Mouse (Mus musculus) intestine, embryonic 16.5 days (tissue): Measurements from ENCODE around the gene Ciz1. TPM values are rescaled to one million over a fixed set of nuclear protein-coding genes. Genes with fewer than 3 reads are reported as not detected.

Experiments used
- ATAC-seq: fragments of 200-750 bp; cut with Nextera tagmentation; 2 replicates; pipeline ENCODE4 v1.8.0; 2017; ENCODE audit warnings: moderate TSS enrichment, moderate library complexity
- H3K27ac ChIP-seq: fragments of 300-500 bp; sonication (generic); 2 replicates; pipeline ENCODE4 v1.5.1; 2014; ENCODE audit warnings: mild to moderate bottlenecking, low read length
- H3K27me3 ChIP-seq: fragments of 300-500 bp; sonication (generic); replicated peaks from 2 replicates; pipeline ENCODE4 v1.6.1; 2014; ENCODE audit warnings: low read length, control low read depth, mixed read lengths; ENCODE audit not compliant: control insufficient read depth, insufficient read depth
- H3K36me3 ChIP-seq: fragments of 300-500 bp; sonication (generic); 2 replicates; pipeline ENCODE4 v1.6.1; 2014; ENCODE audit warnings: low read length, control low read depth; ENCODE audit not compliant: control insufficient read depth, insufficient read depth
- H3K4me1 ChIP-seq: fragments of 300-500 bp; sonication (generic); 2 replicates; pipeline ENCODE4 v1.6.1; 2014; ENCODE audit warnings: low read length, control low read depth, mixed read lengths; ENCODE audit not compliant: control insufficient read depth, insufficient read depth
- H3K4me2 ChIP-seq: fragments of 300-500 bp; sonication (generic); 2 replicates; pipeline ENCODE4 v1.6.1; 2014; ENCODE audit warnings: low read depth, low read length, control low read depth
- H3K4me3 ChIP-seq: fragments of 300-500 bp; sonication (generic); 2 replicates; pipeline ENCODE4 v1.5.1; 2014; ENCODE audit warnings: mild to moderate bottlenecking, low read length
- H3K9ac ChIP-seq: fragments of 300-500 bp; sonication (generic); 2 replicates; pipeline ENCODE4 v1.6.1; 2014; ENCODE audit warnings: low read depth, low read length
- H3K9me3 ChIP-seq: fragments of 300-500 bp; sonication (generic); 2 replicates; pipeline ENCODE4 v1.6.1; 2016; ENCODE audit warnings: low read length, control low read depth; ENCODE audit not compliant: control insufficient read depth
- WGBS: fragments of 180-500 bp; shearing (Covaris S2); extraction: QIAGEN DNeasy Blood & Tissue Kit; methylation state at CpG from one replicate; pipeline ENCODE4 v1.1.7; 2014; 5-methylcytosine and 5-hydroxymethylcytosine counted together
- polyA plus RNA-seq: library from polyadenylated mRNA; unstranded; fragments of >200 nt; fragmentation: Nextera tagmentation; extraction: Ambion mirVana; gene quantifications from 2 replicates; pipeline ENCODE4 v1.2.1, GENCODE M21; 2015

The Ciz1 gene
- polyA plus RNA-seq, 1 experiment from 2014 or later = 47.1 TPM

DNA sequence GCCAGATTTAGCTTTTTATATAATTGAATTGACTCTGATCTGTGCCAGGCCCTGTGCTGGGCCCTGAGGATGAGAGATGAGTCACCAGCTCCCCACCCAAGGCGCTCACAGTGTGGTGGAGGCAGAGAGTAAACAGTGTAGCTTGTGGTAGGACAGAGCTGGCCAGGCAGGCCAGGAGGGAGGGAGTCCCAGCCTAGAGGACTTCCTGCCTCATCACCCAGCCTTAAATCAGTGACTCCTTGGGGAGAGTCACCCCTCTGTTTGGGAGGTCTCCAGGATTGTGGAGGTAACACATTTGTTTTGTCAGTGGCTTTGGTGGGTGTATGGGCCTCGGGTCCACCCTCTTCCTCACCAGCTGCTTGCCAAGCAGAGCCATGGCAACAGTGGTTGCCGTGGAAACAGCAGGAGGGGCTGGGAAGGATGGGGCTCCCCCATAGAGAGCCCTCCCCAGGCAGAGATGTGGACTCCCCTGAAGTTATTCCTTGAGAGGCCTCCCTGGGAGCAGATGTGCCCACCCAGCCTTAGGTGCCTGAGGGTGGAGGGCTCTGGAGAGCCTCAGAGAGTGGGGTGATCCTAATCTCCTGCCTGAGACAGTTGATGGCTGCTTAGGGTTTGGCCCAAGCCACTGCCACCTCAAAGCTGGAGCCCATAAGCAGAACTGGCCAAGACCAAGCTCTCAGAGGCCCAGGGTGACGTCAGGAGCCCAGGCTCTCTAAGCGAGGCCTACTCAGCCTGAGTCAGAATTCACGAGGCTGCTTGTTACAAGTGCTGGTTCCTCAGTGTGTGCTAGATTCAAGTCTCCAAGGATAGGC lies 9.4 kb upstream of the Ciz1 start:
- no peak overlapping the region for H3K9ac ChIP-seq
- WGBS = 63% methylated on average over 6 of the region's 6 CpGs
- peak; percentile 60; the same call in 1 of the 2 replicates for ATAC-seq

DNA sequence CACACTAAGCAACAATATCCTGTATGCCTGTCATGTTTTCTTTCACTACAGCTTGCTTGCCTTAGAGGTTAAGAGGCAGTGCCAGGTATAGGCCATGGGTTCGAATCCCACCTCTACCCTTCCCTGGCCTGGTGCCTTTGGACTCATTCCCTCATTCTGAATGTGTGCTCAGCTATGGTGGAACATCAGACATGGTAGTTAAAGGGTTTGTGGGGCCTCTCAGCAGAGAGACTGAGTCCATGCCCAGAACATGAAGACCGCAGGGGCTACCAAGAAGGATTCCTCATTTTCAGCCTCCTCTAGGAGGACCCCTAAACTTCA lies 8.8 kb upstream of the Ciz1 start:
- ATAC-seq = no peak
- no peak overlapping the region for H3K4me3 ChIP-seq
- WGBS = 95% methylated on average over 2 of the region's 2 CpGs
- no peaks in the 10 kb centered on the region for H3K9me3 ChIP-seq
- no peaks in the 10 kb centered on the region for H3K36me3 ChIP-seq
- 0 out of 2 replicates have a peak, but pooled peaks cover 2% of the 10 kb centered on the region for H3K4me1 ChIP-seq
- no peak overlapping the region for H3K4me2 ChIP-seq
- no peak overlapping the region for H3K27ac ChIP-seq
- H3K9ac ChIP-seq = no peak overlapping the region
- H3K27me3 ChIP-seq = no peaks in the 10 kb centered on the region

More for the DNA sequence above, 9.4 kb upstream of the Ciz1 start:
- Histone ChIP-seq H3K4me1 (0 out of 2 replicates have a peak, but pooled peaks cover 2% of the 10 kb centered on the region), H3K4me2 (no peak overlapping the region), H3K9me3 (no peaks in the 10 kb centered on the region), H3K27ac (no peak overlapping the region), H3K27me3 (no peaks in the 10 kb centered on the region), H3K36me3 (no peaks in the 10 kb centered on the region), H3K4me3 (no peak overlapping the region)

DNA sequence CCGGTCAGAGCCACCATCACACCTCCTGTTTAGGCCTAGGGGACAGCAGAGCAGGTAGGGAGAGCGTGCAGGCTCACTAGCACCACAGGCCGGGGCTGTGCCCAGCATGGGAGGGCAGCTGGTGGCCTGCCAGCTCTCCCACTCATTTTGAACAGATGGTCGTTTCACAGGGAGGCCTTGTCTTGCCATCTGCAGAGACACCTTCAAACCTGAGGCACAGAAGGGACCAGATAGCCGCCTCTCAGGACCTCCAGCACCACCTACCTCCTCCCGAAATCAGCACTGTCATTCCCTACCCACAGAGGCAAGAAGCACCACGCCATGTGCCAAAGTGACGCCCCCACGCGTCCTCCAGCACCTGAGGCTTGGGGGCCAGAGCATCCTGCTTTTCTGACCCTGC lies 8.1 kb upstream of the Ciz1 start:
- Histone ChIP-seq H3K9me3 (no peaks in the 10 kb centered on the region), H3K4me3 (no peak overlapping the region), H3K27ac (no peak overlapping the region), H3K4me1 (0 out of 2 replicates have a peak, but pooled peaks cover 2% of the 10 kb centered on the region), H3K4me2 (no peak overlapping the region), H3K36me3 (no peaks in the 10 kb centered on the region), H3K9ac (no peak overlapping the region), H3K27me3 (no peaks in the 10 kb centered on the region)
- WGBS = 84% methylated on average over 10 of the region's 10 CpGs
- ATAC-seq = no peak

DNA sequence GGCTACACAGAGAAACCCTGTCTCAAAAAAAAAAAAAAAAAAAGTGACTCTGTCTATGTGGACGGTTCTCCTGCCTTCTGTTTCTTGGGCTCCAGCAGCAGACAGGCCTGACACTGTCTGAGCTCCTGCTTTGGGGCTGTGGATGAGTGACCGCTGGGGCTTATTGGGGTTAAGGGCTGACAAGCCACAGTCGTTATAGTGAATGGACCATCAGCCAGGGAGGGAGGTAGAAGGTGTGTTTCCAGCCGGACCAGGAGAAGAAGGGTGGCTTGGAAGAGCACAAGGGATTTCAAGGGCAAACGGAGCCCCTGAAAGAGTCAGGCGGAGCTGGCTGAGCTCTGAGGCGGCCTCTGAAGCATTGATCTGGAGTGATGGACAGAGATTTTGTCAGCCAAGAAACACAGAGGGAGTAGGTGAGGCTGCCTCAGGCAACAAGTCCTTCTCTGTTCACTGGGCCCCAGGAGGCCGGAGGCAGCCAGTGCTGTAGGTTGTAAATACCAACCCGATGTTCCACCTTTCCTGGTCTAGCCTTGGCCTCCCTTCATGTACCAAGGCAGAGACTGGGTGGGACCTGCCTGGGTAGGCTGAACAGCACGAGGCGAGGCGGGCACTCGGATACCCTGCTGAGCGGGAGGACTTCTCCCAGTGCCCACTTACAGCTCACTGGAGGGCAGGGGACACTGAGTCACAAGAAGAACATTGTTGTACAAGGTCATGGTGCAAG lies 7.4 kb upstream of the Ciz1 start:
- H3K4me2 ChIP-seq = no peak overlapping the region
- no peak overlapping the region for H3K4me3 ChIP-seq
- H3K27me3 ChIP-seq = no peaks in the 10 kb centered on the region
- ATAC-seq = no peak
- 72% methylated on average over 14 of the region's 14 CpGs for WGBS
- H3K9me3 ChIP-seq = no peaks in the 10 kb centered on the region
- H3K36me3 ChIP-seq = no peaks in the 10 kb centered on the region
- no peak overlapping the region for H3K27ac ChIP-seq
- H3K4me1 ChIP-seq = 0 out of 2 replicates have a peak, but pooled peaks cover 2% of the 10 kb centered on the region
- no peak overlapping the region for H3K9ac ChIP-seq

DNA sequence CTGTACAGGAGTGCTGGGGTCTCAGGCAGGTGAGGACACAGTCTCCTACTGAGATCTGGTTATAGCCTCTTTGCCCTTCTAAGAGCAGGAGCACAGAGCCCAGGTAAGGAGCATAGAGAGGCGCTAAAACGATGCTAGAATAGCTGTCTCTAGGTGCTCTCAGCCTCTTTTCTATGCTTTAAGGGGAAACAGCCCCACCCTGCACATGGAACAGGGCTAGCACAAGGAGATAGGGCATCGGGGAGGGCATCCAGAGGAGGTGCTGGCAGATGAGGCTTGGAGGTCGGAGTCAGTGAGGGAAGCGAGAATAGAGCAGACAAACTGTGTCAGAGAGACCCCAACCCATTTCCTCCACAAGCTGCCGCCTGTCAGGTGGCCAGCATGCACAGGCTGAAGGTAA lies 5.1 kb upstream of the Ciz1 start:
- Histone ChIP-seq H3K27ac (no peak overlapping the region), H3K36me3 (no peaks in the 10 kb centered on the region), H3K9ac (no peak overlapping the region), H3K27me3 (no peaks in the 10 kb centered on the region), H3K9me3 (no peaks in the 10 kb centered on the region), H3K4me2 (no peak overlapping the region), H3K4me3 (no peak overlapping the region), H3K4me1 (peaks cover 17% of the 10 kb centered on the region; the same call in 1 of the 2 replicates)
- no peak for ATAC-seq
- WGBS = 78% methylated on average over 6 of the region's 6 CpGs

DNA sequence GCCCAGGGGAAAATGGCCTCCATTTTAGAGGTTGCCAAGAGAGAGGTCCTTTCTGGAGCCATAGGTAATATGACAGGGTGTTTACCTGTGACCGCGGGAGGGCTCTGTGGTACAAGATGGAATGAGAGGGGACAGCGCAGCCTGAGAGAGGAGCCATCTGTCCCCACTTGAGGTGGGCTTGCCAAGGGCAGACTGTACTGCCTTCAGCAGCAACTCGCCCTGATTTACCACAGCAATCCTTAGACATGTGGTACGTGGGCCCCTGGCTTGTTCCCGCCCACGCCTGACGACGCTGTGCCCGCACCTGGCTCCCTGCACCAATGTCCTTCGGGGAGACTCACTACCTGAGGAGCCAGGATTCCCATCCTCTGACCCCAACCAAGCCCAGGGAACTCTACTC lies 3.8 kb upstream of the Ciz1 start:
- Histone ChIP-seq H3K4me1 (peaks cover 15% of the 10 kb centered on the region; the same call in 1 of the 2 replicates), H3K36me3 (no peaks in the 10 kb centered on the region), H3K4me3 (no peak overlapping the region), H3K9me3 (no peaks in the 10 kb centered on the region), H3K9ac (no peak overlapping the region), H3K4me2 (no peak overlapping the region), H3K27me3 (no peaks in the 10 kb centered on the region), H3K27ac (no peak overlapping the region)
- WGBS = 84% methylated on average over 11 of the region's 11 CpGs
- no peak for ATAC-seq

DNA sequence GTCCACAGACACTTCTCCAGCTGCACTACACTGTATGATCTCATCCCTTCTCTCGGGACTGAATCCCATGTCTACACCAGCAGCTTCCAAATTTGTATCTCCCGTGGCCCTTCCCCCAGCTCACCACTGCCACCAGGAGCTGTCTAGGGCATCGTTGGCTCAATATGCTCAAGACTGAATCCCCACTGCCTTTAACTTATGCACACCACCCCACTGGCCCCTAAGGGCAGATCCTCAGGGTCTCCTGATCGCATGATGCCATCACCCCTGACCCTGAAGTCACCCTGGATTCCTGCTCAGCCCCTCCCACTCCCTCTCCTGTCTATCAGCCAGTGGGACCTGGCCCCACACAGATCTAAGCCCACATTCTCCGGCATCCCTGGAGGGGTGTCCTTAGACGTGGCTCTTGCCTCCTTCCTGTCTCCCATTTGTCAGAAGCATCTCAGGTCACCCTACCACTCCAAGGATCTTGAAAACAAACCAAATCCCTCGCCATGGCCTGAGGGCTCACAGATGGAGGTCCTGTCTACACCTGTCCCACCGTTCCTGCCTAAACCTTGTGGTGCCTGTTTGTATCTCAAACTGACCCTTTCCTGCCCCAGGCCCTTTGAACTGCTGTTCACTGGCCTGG lies 2.4 kb upstream of the Ciz1 start:
- Histone ChIP-seq H3K4me2 (no peak overlapping the region), H3K36me3 (no peaks in the 10 kb centered on the region), H3K27me3 (no peaks in the 10 kb centered on the region), H3K4me3 (no peak overlapping the region), H3K27ac (no peak overlapping the region), H3K9ac (no peak overlapping the region), H3K9me3 (no peaks in the 10 kb centered on the region), H3K4me1 (peaks cover 19% of the 10 kb centered on the region; the same call in 1 of the 2 replicates)
- no peak for ATAC-seq
- whole genome bisulfite sequencing = 57% methylated on average over 8 of the region's 8 CpGs

DNA sequence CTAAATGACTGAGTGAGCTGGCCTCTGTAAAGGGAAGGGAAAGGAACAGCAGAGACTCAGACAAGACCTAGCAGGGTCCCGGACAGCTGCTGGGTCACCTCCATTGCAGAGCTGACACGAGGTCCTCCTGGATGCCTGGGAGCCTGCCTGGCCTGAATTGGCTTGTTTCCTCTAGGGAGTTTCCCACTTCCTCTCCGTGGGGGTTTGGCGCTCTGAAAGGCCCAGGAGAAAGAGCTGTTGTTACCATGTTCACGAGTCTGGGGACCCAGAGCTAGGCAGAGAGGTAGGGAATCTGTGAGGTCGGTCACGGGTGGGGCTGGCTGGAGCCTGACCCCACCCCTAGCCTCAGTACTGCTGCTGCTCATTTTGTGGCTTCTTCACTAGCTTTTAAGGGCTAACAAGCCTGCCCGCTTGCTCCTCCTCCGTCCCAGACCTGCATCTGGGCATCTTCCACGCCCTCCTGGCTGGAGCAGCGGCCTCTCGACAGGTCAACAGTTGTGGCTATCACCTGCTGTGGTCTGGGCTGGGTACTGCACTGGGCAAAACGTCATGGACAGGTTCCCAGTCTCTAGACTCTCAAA lies 1.6 kb upstream of the Ciz1 start:
- ATAC-seq = no peak
- Histone ChIP-seq H3K9ac (no peak overlapping the region), H3K9me3 (no peaks in the 10 kb centered on the region), H3K27ac (no peak overlapping the region), H3K4me3 (no peak overlapping the region), H3K4me1 (peaks cover 20% of the 10 kb centered on the region; the same call in 1 of the 2 replicates), H3K36me3 (no peaks in the 10 kb centered on the region), H3K27me3 (no peaks in the 10 kb centered on the region), H3K4me2 (no peak overlapping the region)
- WGBS = 52% methylated on average over 13 of the region's 13 CpGs

DNA sequence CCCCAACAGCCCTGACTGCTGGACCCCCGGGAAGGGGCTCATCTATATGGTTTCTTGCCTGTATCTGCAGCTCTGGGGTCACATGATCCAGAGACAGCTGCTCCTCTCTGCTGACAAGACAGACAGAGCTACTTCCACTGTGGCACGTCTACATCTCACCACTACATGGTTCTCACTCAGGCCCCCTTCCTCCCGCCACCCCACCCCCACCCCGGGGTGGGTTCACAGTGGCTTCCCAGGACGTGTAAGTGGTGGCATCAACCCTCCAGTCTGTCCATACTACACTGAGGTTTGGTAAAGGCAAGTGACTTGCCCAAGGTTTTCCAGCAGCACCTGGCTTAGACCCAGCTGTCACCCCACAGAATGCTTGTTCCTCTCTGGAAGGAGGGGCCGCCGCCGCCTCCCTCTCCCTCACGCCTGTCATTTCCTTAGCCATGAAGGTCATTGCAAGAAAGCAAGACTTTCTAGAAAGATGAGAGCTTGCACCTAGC lies 611 bp upstream of the Ciz1 start:
- Histone ChIP-seq H3K9ac (peak overlapping the region; percentile 88), H3K27ac (no peak overlapping the region), H3K27me3 (no peaks in the 10 kb centered on the region), H3K4me2 (peak overlapping the region; percentile 79), H3K4me1 (peaks cover 28% of the 10 kb centered on the region), H3K4me3 (peak overlapping the region; percentile 69), H3K36me3 (no peaks in the 10 kb centered on the region), H3K9me3 (no peaks in the 10 kb centered on the region)
- WGBS = 50% methylated on average over 9 of the region's 9 CpGs
- no peak for ATAC-seq
